Mouse (Mus musculus): ENCODE measurements around the gene Gpx3. TPM values are rescaled to one million over a fixed set of nuclear protein-coding genes. Genes with fewer than 3 reads are reported as not detected.
A peak's percentile ranks its signal among the peaks of the same experiment; 100 is the strongest.

The Gpx3 gene
- polyA plus RNA-seq, 1 experiment from 2014 or later, result 89.8 TPM

DNA sequence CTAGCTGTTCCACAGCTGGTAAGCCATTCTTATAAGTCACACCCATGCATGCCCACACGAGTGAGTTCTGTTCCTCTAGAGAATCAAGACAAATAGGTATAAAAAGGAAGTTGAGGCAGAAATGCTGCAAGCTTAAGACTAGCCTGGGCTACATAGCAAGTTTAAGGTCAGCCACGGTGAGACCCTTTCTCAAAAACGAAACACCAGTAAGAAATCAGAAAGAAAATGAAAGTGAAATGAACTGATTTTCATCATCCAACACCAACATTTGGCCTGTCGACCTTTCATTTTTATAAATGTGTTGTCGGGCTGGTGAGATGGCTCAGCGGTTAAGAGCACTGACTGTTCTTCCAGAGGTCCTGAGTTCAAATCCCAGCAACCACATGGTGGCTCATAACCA is 23.4 kb upstream of the Gpx3 start:
- no peak overlapping the region for H3K9ac ChIP-seq (ENCODE audit: low read depth, low read length)
- H3K27me3 ChIP-seq (replicated peaks; ENCODE audit: control insufficient read depth, insufficient read depth, low read length), result no peaks in the 10 kb centered on the region
- H3K4me3 ChIP-seq (ENCODE audit: low read depth, low read length), result no peak overlapping the region
- H3K36me3 ChIP-seq (ENCODE audit: control insufficient read depth, insufficient read depth, low read length), result peaks cover 7% of the 10 kb centered on the region
- 75% methylated on average over 6 of the region's 6 CpGs for WGBS
- H3K4me1 ChIP-seq (ENCODE audit: control insufficient read depth, insufficient read depth, low read length), result peaks cover 6% of the 10 kb centered on the region
- no peak overlapping the region for H3K4me2 ChIP-seq (ENCODE audit: low read depth, low read length)
- ATAC-seq (ENCODE audit: low read depth) (no peak), DNase-seq (ENCODE audit: low spot score) (no peak)
- no peaks in the 10 kb centered on the region for H3K9me3 ChIP-seq (ENCODE audit: control insufficient read depth, low read length)
- H3K27ac ChIP-seq (replicated peaks; ENCODE audit: low read depth, low read length), result no peak overlapping the region

GRCm38 (mm10) chr11:54879434-54879833 is 22.8 kb upstream of the Gpx3 start:
- Histone ChIP-seq H3K4me3 (ENCODE audit: low read depth, low read length) (no peak overlapping the region), H3K27me3 (replicated peaks; ENCODE audit: control insufficient read depth, insufficient read depth, low read length) (no peaks in the 10 kb centered on the region), H3K36me3 (ENCODE audit: control insufficient read depth, insufficient read depth, low read length) (peaks cover 2% of the 10 kb centered on the region; the same call in 1 of the 2 replicates), H3K9me3 (ENCODE audit: control insufficient read depth, low read length) (no peaks in the 10 kb centered on the region), H3K9ac (ENCODE audit: low read depth, low read length) (no peak overlapping the region), H3K4me1 (ENCODE audit: control insufficient read depth, insufficient read depth, low read length) (peaks cover 6% of the 10 kb centered on the region), H3K27ac (replicated peaks; ENCODE audit: low read depth, low read length) (no peak overlapping the region), H3K4me2 (ENCODE audit: low read depth, low read length) (no peak overlapping the region)
- peak; percentile 54; the same call in 1 of the 2 replicates for ATAC-seq (ENCODE audit: low read depth)
- DNase-seq (ENCODE audit: low spot score), result peak; percentile 89
- 35% methylated on average over 4 of the region's 4 CpGs for WGBS

- no peak overlapping the region for H3K4me2 ChIP-seq (ENCODE audit: low read depth, low read length)
- H3K4me1 ChIP-seq (ENCODE audit: control insufficient read depth, insufficient read depth, low read length), result peaks cover 6% of the 10 kb centered on the region
- no peaks in the 10 kb centered on the region for H3K36me3 ChIP-seq (ENCODE audit: control insufficient read depth, insufficient read depth, low read length)
- H3K9me3 ChIP-seq (ENCODE audit: control insufficient read depth, low read length), result no peaks in the 10 kb centered on the region
- DNase-seq (ENCODE audit: low spot score) (no peak), ATAC-seq (ENCODE audit: low read depth) (no peak)
- no peak overlapping the region for H3K27ac ChIP-seq (replicated peaks; ENCODE audit: low read depth, low read length)
- no peak overlapping the region for H3K4me3 ChIP-seq (ENCODE audit: low read depth, low read length)
- WGBS, result 79% methylated on average over 10 of the region's 10 CpGs
- H3K9ac ChIP-seq (ENCODE audit: low read depth, low read length), result no peak overlapping the region
- H3K27me3 ChIP-seq (replicated peaks; ENCODE audit: control insufficient read depth, insufficient read depth, low read length), result no peaks in the 10 kb centered on the region
These were observed 22.3 kb upstream of the Gpx3 start for GRCm38 (mm10) chr11:54879922-54880321.

DNA sequence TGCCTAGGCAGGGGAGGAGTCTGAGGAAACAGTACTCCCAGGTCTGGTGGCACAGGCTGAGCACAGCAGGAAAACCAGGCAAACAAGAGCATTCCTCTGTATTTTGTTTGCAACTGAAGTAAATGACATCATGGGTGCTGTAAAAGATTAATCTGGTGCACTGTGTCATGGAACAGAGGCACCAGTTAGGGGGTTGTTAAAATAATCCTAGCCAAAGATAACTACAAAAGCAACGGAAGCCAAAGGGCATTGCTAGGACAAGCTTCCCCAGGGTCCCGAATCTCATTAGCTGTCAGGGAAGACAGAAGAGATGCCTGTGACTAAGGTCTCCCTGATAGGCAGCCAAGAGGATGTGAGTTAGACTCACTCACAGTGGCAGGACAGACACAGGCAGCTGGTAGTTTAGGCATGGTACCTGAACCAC is 21.2 kb upstream of the Gpx3 start:
- Histone ChIP-seq H3K27ac (replicated peaks; ENCODE audit: low read depth, low read length) (no peak overlapping the region), H3K4me2 (ENCODE audit: low read depth, low read length) (no peak overlapping the region), H3K4me1 (ENCODE audit: control insufficient read depth, insufficient read depth, low read length) (peaks cover 6% of the 10 kb centered on the region), H3K27me3 (replicated peaks; ENCODE audit: control insufficient read depth, insufficient read depth, low read length) (no peaks in the 10 kb centered on the region), H3K9me3 (ENCODE audit: control insufficient read depth, low read length) (no peaks in the 10 kb centered on the region), H3K36me3 (ENCODE audit: control insufficient read depth, insufficient read depth, low read length) (no peaks in the 10 kb centered on the region), H3K4me3 (ENCODE audit: low read depth, low read length) (no peak overlapping the region), H3K9ac (ENCODE audit: low read depth, low read length) (no peak overlapping the region)
- ATAC-seq (ENCODE audit: low read depth) (peak; percentile 12; the same call in 1 of the 2 replicates), DNase-seq (ENCODE audit: low spot score) (peak; percentile 32)
- 5% methylated on average over 2 of the region's 2 CpGs for WGBS

- Histone ChIP-seq H3K27me3 (replicated peaks; ENCODE audit: control insufficient read depth, insufficient read depth, low read length) (no peaks in the 10 kb centered on the region), H3K9ac (ENCODE audit: low read depth, low read length) (no peak overlapping the region), H3K9me3 (ENCODE audit: control insufficient read depth, low read length) (no peaks in the 10 kb centered on the region), H3K4me3 (ENCODE audit: low read depth, low read length) (no peak overlapping the region), H3K27ac (replicated peaks; ENCODE audit: low read depth, low read length) (no peak overlapping the region), H3K4me2 (ENCODE audit: low read depth, low read length) (no peak overlapping the region), H3K4me1 (ENCODE audit: control insufficient read depth, insufficient read depth, low read length) (peaks cover 6% of the 10 kb centered on the region), H3K36me3 (ENCODE audit: control insufficient read depth, insufficient read depth, low read length) (no peaks in the 10 kb centered on the region)
- DNase-seq (ENCODE audit: low spot score) (peak; percentile 85), ATAC-seq (ENCODE audit: low read depth) (peak; percentile 69)
- WGBS, result 8% methylated on average over 8 of the region's 8 CpGs
These were observed 19.6 kb upstream of the Gpx3 start for GRCm38 (mm10) chr11:54882671-54883070.

GRCm38 (mm10) chr11:54884197-54884828 is 17.9 kb upstream of the Gpx3 start:
- Histone ChIP-seq H3K9ac (ENCODE audit: low read depth, low read length) (no peak overlapping the region), H3K9me3 (ENCODE audit: control insufficient read depth, low read length) (no peaks in the 10 kb centered on the region), H3K4me2 (ENCODE audit: low read depth, low read length) (no peak overlapping the region), H3K27ac (replicated peaks; ENCODE audit: low read depth, low read length) (no peak overlapping the region), H3K36me3 (ENCODE audit: control insufficient read depth, insufficient read depth, low read length) (no peaks in the 10 kb centered on the region), H3K4me1 (ENCODE audit: control insufficient read depth, insufficient read depth, low read length) (peaks cover 6% of the 10 kb centered on the region), H3K4me3 (ENCODE audit: low read depth, low read length) (no peak overlapping the region), H3K27me3 (replicated peaks; ENCODE audit: control insufficient read depth, insufficient read depth, low read length) (no peaks in the 10 kb centered on the region)
- 79% methylated on average over 5 of the region's 5 CpGs for WGBS
- DNase-seq (ENCODE audit: low spot score) (no peak), ATAC-seq (ENCODE audit: low read depth) (no peak)

DNA sequence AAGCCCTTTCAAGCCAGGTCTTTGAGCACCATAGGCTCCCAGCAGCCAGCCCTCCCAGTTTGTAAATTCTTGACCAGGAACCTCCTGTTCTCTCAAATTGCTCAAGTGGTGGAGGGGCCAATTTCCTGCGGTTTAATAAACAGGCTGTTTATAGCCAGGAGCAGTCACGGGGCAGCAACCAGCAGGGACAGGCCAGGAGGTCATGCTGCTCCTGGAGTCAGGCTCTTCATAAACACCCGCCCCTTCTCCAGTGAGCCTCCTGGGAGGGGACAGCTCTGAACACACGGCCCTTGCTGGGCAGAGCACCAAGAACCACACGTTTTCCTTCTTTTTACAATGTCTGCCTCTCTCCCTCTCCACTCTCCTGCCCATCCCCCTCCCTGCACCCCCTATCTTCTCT is 17.3 kb upstream of the Gpx3 start:
- no peaks in the 10 kb centered on the region for H3K9me3 ChIP-seq (ENCODE audit: control insufficient read depth, low read length)
- H3K4me1 ChIP-seq (ENCODE audit: control insufficient read depth, insufficient read depth, low read length), result peaks cover 6% of the 10 kb centered on the region
- H3K4me2 ChIP-seq (ENCODE audit: low read depth, low read length), result no peak overlapping the region
- H3K36me3 ChIP-seq (ENCODE audit: control insufficient read depth, insufficient read depth, low read length), result no peaks in the 10 kb centered on the region
- ATAC-seq (ENCODE audit: low read depth) (no peak), DNase-seq (ENCODE audit: low spot score) (peak; percentile 46)
- no peak overlapping the region for H3K27ac ChIP-seq (replicated peaks; ENCODE audit: low read depth, low read length)
- 8% methylated on average over 5 of the region's 5 CpGs for WGBS
- no peak overlapping the region for H3K9ac ChIP-seq (ENCODE audit: low read depth, low read length)
- no peak overlapping the region for H3K4me3 ChIP-seq (ENCODE audit: low read depth, low read length)
- no peaks in the 10 kb centered on the region for H3K27me3 ChIP-seq (replicated peaks; ENCODE audit: control insufficient read depth, insufficient read depth, low read length)

GRCm38 (mm10) chr11:54885406-54885805 is 16.8 kb upstream of the Gpx3 start:
- Histone ChIP-seq H3K4me1 (ENCODE audit: control insufficient read depth, insufficient read depth, low read length) (peaks cover 6% of the 10 kb centered on the region), H3K27ac (replicated peaks; ENCODE audit: low read depth, low read length) (no peak overlapping the region)
- WGBS, result 87% methylated on average over 2 of the region's 2 CpGs

DNA sequence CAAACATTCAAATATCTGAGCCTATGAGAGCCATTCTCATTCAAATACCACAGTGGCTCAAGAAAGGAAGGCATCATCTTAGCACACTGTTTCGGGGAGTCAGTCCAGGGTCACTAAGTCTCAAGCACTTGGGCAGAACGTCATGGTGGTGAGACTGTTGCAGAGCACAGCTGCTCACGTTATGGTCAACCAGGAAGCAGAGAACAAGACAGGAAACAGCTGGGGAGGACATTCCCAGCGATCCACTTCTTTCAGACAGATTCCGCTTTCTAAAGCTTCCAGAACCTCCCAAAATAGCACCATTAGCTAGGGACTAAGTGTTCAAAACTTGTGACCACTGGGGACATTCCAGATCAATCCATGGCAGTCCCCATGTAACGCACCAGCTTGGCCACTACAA is 14.3 kb upstream of the Gpx3 start:
- H3K4me3 ChIP-seq (ENCODE audit: low read depth, low read length), result no peak overlapping the region
- no peaks in the 10 kb centered on the region for H3K27me3 ChIP-seq (replicated peaks; ENCODE audit: control insufficient read depth, insufficient read depth, low read length)
- 76% methylated on average over 6 of the region's 6 CpGs for WGBS
- H3K4me1 ChIP-seq (ENCODE audit: control insufficient read depth, insufficient read depth, low read length), result peaks cover 2% of the 10 kb centered on the region
- H3K9me3 ChIP-seq (ENCODE audit: control insufficient read depth, low read length), result no peaks in the 10 kb centered on the region
- H3K27ac ChIP-seq (replicated peaks; ENCODE audit: low read depth, low read length), result no peak overlapping the region
- DNase-seq (ENCODE audit: low spot score), result no peak
- H3K36me3 ChIP-seq (ENCODE audit: control insufficient read depth, insufficient read depth, low read length), result no peaks in the 10 kb centered on the region
- no peak for ATAC-seq (ENCODE audit: low read depth)
- H3K4me2 ChIP-seq (ENCODE audit: low read depth, low read length), result no peak overlapping the region
- no peak overlapping the region for H3K9ac ChIP-seq (ENCODE audit: low read depth, low read length)

More at GRCm38 (mm10) chr11:54885406-54885805, 16.8 kb upstream of the Gpx3 start:
- DNase-seq (ENCODE audit: low spot score) (no peak), ATAC-seq (ENCODE audit: low read depth) (no peak)
- H3K27me3 ChIP-seq (replicated peaks; ENCODE audit: control insufficient read depth, insufficient read depth, low read length), result no peaks in the 10 kb centered on the region
- H3K9ac ChIP-seq (ENCODE audit: low read depth, low read length), result no peak overlapping the region
- no peaks in the 10 kb centered on the region for H3K9me3 ChIP-seq (ENCODE audit: control insufficient read depth, low read length)
- H3K4me2 ChIP-seq (ENCODE audit: low read depth, low read length), result no peak overlapping the region
- H3K4me3 ChIP-seq (ENCODE audit: low read depth, low read length), result no peak overlapping the region
- no peaks in the 10 kb centered on the region for H3K36me3 ChIP-seq (ENCODE audit: control insufficient read depth, insufficient read depth, low read length)

Measured in embryonic facial prominence, embryonic 14.5 days (tissue).